12 mouse cellular contexts compared by ENCODE assay signal in the genomic region with DNA sequence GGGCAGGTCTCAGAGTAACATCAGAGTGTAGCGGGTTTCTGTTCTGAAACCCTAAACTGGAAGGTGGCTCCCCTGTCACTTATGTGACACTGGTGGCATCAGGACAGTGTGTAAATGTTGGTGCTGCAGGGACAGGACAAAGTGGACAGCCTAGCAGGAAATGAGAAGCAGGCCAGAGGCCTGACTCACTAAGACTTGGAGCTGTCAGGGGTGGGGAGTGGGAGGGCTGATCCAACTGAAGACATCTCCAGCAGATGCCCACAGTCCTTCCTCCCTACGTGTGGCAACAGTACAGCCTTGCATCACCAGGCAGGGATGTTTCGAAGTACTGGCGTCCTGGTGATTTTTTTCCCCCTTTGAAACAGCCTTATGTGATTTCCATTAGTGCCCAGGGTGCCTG. TPM values are rescaled to one million over a fixed set of nuclear protein-coding genes. Genes with fewer than 3 reads are reported as not detected.
A peak's percentile ranks its signal among the peaks of the same experiment; 100 is the strongest.
DNase-seq lines count a peak whose midpoint lies in the region; ATAC-seq and TF ChIP-seq lines count a peak whose summit lies in the region.
"Had no signal": no experiment of that assay in that cellular context is flagged by ENCODE, and none has a peak within 500 bp of the region (broad histone marks: within the 10 kb centered on the region; RNA-seq: fewer than 3 reads in every experiment).

No protein-coding gene starts in this region.

- WGBS in kidney, postnatal 0 days: 81% methylated on average over 4 of the region's 4 CpGs
- WGBS in limb, embryonic 12.5 days: 83% methylated on average over 4 of the region's 4 CpGs

- no peaks in the 10 kb centered on the region for H3K9me3 ChIP-seq in kidney, postnatal 0 days (replicated peaks; ENCODE audit: low read length)
- H3K9me3 ChIP-seq in limb, embryonic 12.5 days: no peaks in the 10 kb centered on the region
- H3K9me3 ChIP-seq: neural tube, embryonic 13.5 days had no signal

- H3K4me3 ChIP-seq in kidney, postnatal 0 days (replicated peaks; ENCODE audit: low read depth, low read length): no peak overlapping the region
- no peak overlapping the region for H3K4me3 ChIP-seq in limb, embryonic 12.5 days (replicated peaks)
- H3K4me3 ChIP-seq: neural tube, embryonic 13.5 days had no signal

- intact Hi-C loops in gastrocnemius, postnatal 36 days (cut with DNase I): no loop called here

- H3K36me3 ChIP-seq in kidney, postnatal 0 days (ENCODE audit: insufficient read depth, low read length): peaks cover 11% of the 10 kb centered on the region; the same call in 1 of the 2 replicates
- H3K36me3 ChIP-seq in limb, embryonic 12.5 days: peaks cover 16% of the 10 kb centered on the region
- H3K36me3 ChIP-seq: neural tube, embryonic 13.5 days had no signal

- H3K27ac ChIP-seq in kidney, postnatal 0 days: peak overlapping the region; percentile 5; the same call in 1 of the 2 replicates
- peak overlapping the region; percentile 93 for H3K27ac ChIP-seq in limb, embryonic 12.5 days

- DNase-seq in kidney, postnatal 0 days (ENCODE audit: low spot score): no peak
- DNase-seq in kidney, adult 18-20 months: no peak
- DNase-seq in adrenal gland, postnatal 10 days: peak; percentile 45
- DNase-seq in thymus, postnatal 4 days: no peak
- no peak for DNase-seq in gastrocnemius, postnatal 36 days
- no peak for DNase-seq in layer of hippocampus, postnatal 36 days
- DNase-seq: cerebellum, postnatal 14 days had no signal

- H3K4me1 ChIP-seq in kidney, postnatal 0 days (replicated peaks; ENCODE audit: insufficient read depth, low read length): peaks cover 19% of the 10 kb centered on the region; the same call in 1 of the 2 replicates
- peaks cover 42% of the 10 kb centered on the region for H3K4me1 ChIP-seq in limb, embryonic 12.5 days (replicated peaks)

- no peak for TF ChIP-seq CTCF in kidney, postnatal 0 days (IDR thresholded peaks at IDR 0.05; ENCODE audit: low read depth)

- no peak for ATAC-seq in kidney, postnatal 0 days (replicated peaks; ENCODE audit: low FRiP score, low read depth)
- no peak for ATAC-seq in limb, embryonic 12.5 days (ENCODE audit: insufficient number of reproducible peaks, insufficient read depth, low FRiP score, low TSS enrichment, low read depth)
- ATAC-seq in monocyte, adult 5-6 weeks (replicated peaks; ENCODE audit: insufficient number of reproducible peaks, low FRiP score, low TSS enrichment, poor library complexity, severe bottlenecking): 0 out of 2 replicates have a peak, but pooled peaks have one; percentile 25

- H3K27me3 ChIP-seq in kidney, postnatal 0 days (ENCODE audit: insufficient read depth, low read length): no peaks in the 10 kb centered on the region
- peaks cover 36% of the 10 kb centered on the region for H3K27me3 ChIP-seq in limb, embryonic 12.5 days

- no peak overlapping the region for H3K4me2 ChIP-seq in kidney, postnatal 0 days (ENCODE audit: low read length)
- H3K4me2 ChIP-seq in limb, embryonic 12.5 days: peak overlapping the region; percentile 53; the same call in 1 of the 2 replicates

- H3K9ac ChIP-seq in kidney, postnatal 0 days (ENCODE audit: low read depth, low read length): no peak overlapping the region
- H3K9ac ChIP-seq in limb, embryonic 12.5 days (replicated peaks): 0 out of 2 replicates have a peak overlapping the region, but pooled peaks have one; percentile 14

RNA-seq across cellular contexts. Expression of a gene that starts 2.4 kb away (rescaled TPM):
- polyA plus RNA-seq in kidney, postnatal 0 days (2015; fragmentation: Nextera tagmentation; extraction: Ambion mirVana): 10.6 and 14.8 TPM in 2 replicates
- 10 to 100 TPM; 24.7 to 27.3 TPM for total RNA-seq in adrenal gland, postnatal 10 days (2021)
- polyA plus RNA-seq in limb, embryonic 12.5 days (2016; fragmentation: Nextera tagmentation; extraction: Ambion mirVana): 12.1 and 13.4 TPM in 2 replicates
- total RNA-seq in monocyte, adult 5-6 weeks (2017): 15.0 to 24.1 TPM (median 17.4 TPM) in 3 replicates
- total RNA-seq in gastrocnemius, postnatal 36 days (2021): 10 to 100 TPM; 12.4 to 13.3 TPM
- total RNA-seq in layer of hippocampus, postnatal 36 days (2021): 10 to 100 TPM; 18.1 to 19.6 TPM

RNA-seq across cellular contexts. Expression of a gene that starts 9.7 kb away (rescaled TPM):
- polyA plus RNA-seq in kidney, postnatal 0 days (2015; fragmentation: Nextera tagmentation; extraction: Ambion mirVana): 1.5 and 1.6 TPM in 2 replicates
- under 1 TPM; 0.63 to 0.79 TPM for total RNA-seq in adrenal gland, postnatal 10 days (2021)
- polyA plus RNA-seq in limb, embryonic 12.5 days (2016; fragmentation: Nextera tagmentation; extraction: Ambion mirVana): 0.36 and 0.76 TPM in 2 replicates
- not detected in 3 replicates for total RNA-seq in monocyte, adult 5-6 weeks (2017)
- total RNA-seq in gastrocnemius, postnatal 36 days (2021): under 1 TPM in 1 of 2 experiments, not detected in 1; 0.25 TPM
- total RNA-seq in layer of hippocampus, postnatal 36 days (2021): 10 to 100 TPM; 11.8 to 13.9 TPM

RNA-seq across cellular contexts. Expression of a gene that starts 40.5 kb away (rescaled TPM):
- 72.6 and 76.5 TPM in 2 replicates for polyA plus RNA-seq in kidney, postnatal 0 days (2015; fragmentation: Nextera tagmentation; extraction: Ambion mirVana)
- 10 to 100 TPM; 32.6 to 34.7 TPM for total RNA-seq in adrenal gland, postnatal 10 days (2021)
- 120 and 125 TPM in 2 replicates for polyA plus RNA-seq in limb, embryonic 12.5 days (2016; fragmentation: Nextera tagmentation; extraction: Ambion mirVana)
- total RNA-seq in monocyte, adult 5-6 weeks (2017): 12.9 to 16.2 TPM (median 14.3 TPM) in 3 replicates
- total RNA-seq in gastrocnemius, postnatal 36 days (2021): 10 to 100 TPM; 10.9 to 12.7 TPM
- total RNA-seq in layer of hippocampus, postnatal 36 days (2021): 10 to 100 TPM; 40.4 to 43.2 TPM

RNA-seq across cellular contexts. Expression of a gene that starts 51.6 kb away (rescaled TPM):
- polyA plus RNA-seq in kidney, postnatal 0 days (2015; fragmentation: Nextera tagmentation; extraction: Ambion mirVana): 0.09 and 0.39 TPM in 2 replicates
- under 1 TPM; 0.48 to 1.00 TPM for total RNA-seq in adrenal gland, postnatal 10 days (2021)
- polyA plus RNA-seq in limb, embryonic 12.5 days (2016; fragmentation: Nextera tagmentation; extraction: Ambion mirVana): 0.18 TPM in 1 of 2 replicates, not detected in the other
- not detected in 3 replicates for total RNA-seq in monocyte, adult 5-6 weeks (2017)
- total RNA-seq in gastrocnemius, postnatal 36 days (2021): not detected
- 1 to 10 TPM; 1.3 to 1.4 TPM for total RNA-seq in layer of hippocampus, postnatal 36 days (2021)
- total RNA-seq: heart, adult 18-20 months had no signal
- polyA plus RNA-seq: large intestine, adult 2 months; neural tube, embryonic 13.5 days had no signal

Comparison
In these comparisons a context has a peak if more than half of its experiments do, and no peak if none do; other contexts are left out.
1. RNA of a gene that starts 9.7 kb away (total RNA-seq): 11.8 to 13.9 TPM in layer of hippocampus, postnatal 36 days; 0.63 to 0.79 TPM in adrenal gland, postnatal 10 days, 0.25 TPM in gastrocnemius, postnatal 36 days and not detected in monocyte, adult 5-6 weeks; every median in the first group is over 4 times any median in the second.